Mouse (Mus musculus) layer of hippocampus, postnatal 25 days (tissue): ENCODE measurements around the gene Alppl2. TPM values are rescaled to one million over a fixed set of nuclear protein-coding genes. Genes with fewer than 3 reads are reported as not detected.
A peak's percentile ranks its signal among the peaks of the same experiment; 100 is the strongest.

Experiments used
- DNase-seq, 2 experiments: peaks; one replicate each; pipeline ENCODE4 v3.0.0; 2022; ENCODE audit warnings: mixed read lengths in 2 of 2, low spot score in 1 of 2; ENCODE audit errors: extremely low spot score in 1 of 2
- total RNA-seq, 2 experiments: library from RNA; stranded (reverse); gene quantifications; 2 replicates each; pipeline ENCODE4 v1.2.3; 2021

The Alppl2 gene
- not detected for total RNA-seq

- DNase-seq, result no peak
Observed at GRCm38 (mm10) chr1:87089828-87090227, at the start of gene Alppl2. Alppl2 (minus strand) TSS chr1:87089928.

GRCm38 (mm10) chr1:87131803-87132202 lies 42.1 kb upstream of the Alppl2 start:
- no peak for DNase-seq

GRCm38 (mm10) chr1:87127206-87128030 lies 37.7 kb upstream of the Alppl2 start:
- peak; percentile 25 to 48 for DNase-seq

GRCm38 (mm10) chr1:87124673-87125072 lies 34.9 kb upstream of the Alppl2 start, which contains the start of gene Akp3:
Akp3 (plus strand) TSS chr1:87124973.
- no peak for DNase-seq

- DNase-seq, result no peak
Observed at GRCm38 (mm10) chr1:87114784-87115183, 25.1 kb upstream of the Alppl2 start.

- peak in 1 of 2 experiments; percentile 49 for DNase-seq
Observed at GRCm38 (mm10) chr1:87111719-87112354, 22.1 kb upstream of the Alppl2 start.

- DNase-seq, result no peak
Observed at GRCm38 (mm10) chr1:87108564-87108963, 18.8 kb upstream of the Alppl2 start.

- no peak for DNase-seq
Observed at GRCm38 (mm10) chr1:87106536-87106935, 16.8 kb upstream of the Alppl2 start.

GRCm38 (mm10) chr1:87103936-87104335 lies 14.2 kb upstream of the Alppl2 start:
- DNase-seq, result no peak

- no peak for DNase-seq
Observed at GRCm38 (mm10) chr1:87102114-87102513, 12.4 kb upstream of the Alppl2 start.

- no peak for DNase-seq
Observed at GRCm38 (mm10) chr1:87101411-87101810, 11.7 kb upstream of the Alppl2 start, which contains the start of gene Alpi. Alpi (minus strand) TSS chr1:87101606.

GRCm38 (mm10) chr1:87098358-87098975 lies 8.7 kb upstream of the Alppl2 start:
- peak; percentile 30 to 62 for DNase-seq

GRCm38 (mm10) chr1:87095642-87096041 lies 5.9 kb upstream of the Alppl2 start:
- no peak for DNase-seq

GRCm38 (mm10) chr1:87089251-87089650 lies 477 bp downstream of the Alppl2 start:
- no peak for DNase-seq

GRCm38 (mm10) chr1:87086964-87087363 lies 2.8 kb downstream of the Alppl2 start:
- no peak for DNase-seq

GRCm38 (mm10) chr1:87086196-87086595 lies 3.5 kb downstream of the Alppl2 start:
- no peak for DNase-seq

- no peak for DNase-seq
Observed at GRCm38 (mm10) chr1:87073776-87074175, 16.0 kb downstream of the Alppl2 start.

GRCm38 (mm10) chr1:87070720-87071119 lies 19.0 kb downstream of the Alppl2 start:
- DNase-seq, result peak in 1 of 2 experiments; percentile 25

- DNase-seq, result no peak
Observed at GRCm38 (mm10) chr1:87060913-87061312, 28.8 kb downstream of the Alppl2 start.

- DNase-seq, result no peak
Observed at GRCm38 (mm10) chr1:87059042-87059665, 30.6 kb downstream of the Alppl2 start.

- DNase-seq, result no peak
Observed at GRCm38 (mm10) chr1:87057075-87057474, 32.7 kb downstream of the Alppl2 start.
